Mouse (Mus musculus): Measurements from ENCODE around the gene Catsperd.

DNA sequence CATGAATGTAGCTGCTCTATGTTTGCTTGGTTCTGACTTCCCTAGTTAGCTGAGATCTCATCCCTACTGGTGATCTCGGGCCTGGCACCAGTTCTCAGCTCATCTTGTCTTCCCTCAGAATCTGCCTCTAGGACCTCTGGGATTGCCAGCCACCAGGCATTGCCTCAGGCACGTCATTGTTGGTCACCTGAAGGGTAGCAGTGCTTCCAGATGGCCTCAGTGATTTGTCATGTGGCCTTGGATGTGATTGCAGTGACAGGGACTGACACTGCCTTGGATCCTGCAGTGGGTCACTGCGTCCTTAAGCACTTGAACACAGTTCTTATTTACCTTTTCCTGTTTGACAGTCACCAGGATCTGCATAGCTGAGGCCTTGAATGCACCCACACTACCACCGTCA lies 53.8 kb downstream of the Catsperd start:
- TF ChIP-seq POLR2A (IDR thresholded peaks at IDR 0.05; ENCODE audit: low read depth, low read length) (no peak), ZC3H11A (IDR thresholded peaks at IDR 0.05; ENCODE audit: low read depth, low read length) (no peak)
